Mouse (Mus musculus) lung, postnatal 0 days (tissue): ENCODE data around the gene Gadd45gip1.

Source experiments
- CTCF ChIP-seq: IDR thresholded peaks from 2 replicates; pipeline ENCODE4 v1.5.1; 2016; ENCODE audit warnings: antibody characterized with exemption, mild to moderate bottlenecking
- EP300 ChIP-seq: IDR thresholded peaks from 2 replicates; pipeline ENCODE4 v1.6.1; 2016; ENCODE audit warnings: antibody characterized with exemption, mild to moderate bottlenecking, control low read depth

DNA sequence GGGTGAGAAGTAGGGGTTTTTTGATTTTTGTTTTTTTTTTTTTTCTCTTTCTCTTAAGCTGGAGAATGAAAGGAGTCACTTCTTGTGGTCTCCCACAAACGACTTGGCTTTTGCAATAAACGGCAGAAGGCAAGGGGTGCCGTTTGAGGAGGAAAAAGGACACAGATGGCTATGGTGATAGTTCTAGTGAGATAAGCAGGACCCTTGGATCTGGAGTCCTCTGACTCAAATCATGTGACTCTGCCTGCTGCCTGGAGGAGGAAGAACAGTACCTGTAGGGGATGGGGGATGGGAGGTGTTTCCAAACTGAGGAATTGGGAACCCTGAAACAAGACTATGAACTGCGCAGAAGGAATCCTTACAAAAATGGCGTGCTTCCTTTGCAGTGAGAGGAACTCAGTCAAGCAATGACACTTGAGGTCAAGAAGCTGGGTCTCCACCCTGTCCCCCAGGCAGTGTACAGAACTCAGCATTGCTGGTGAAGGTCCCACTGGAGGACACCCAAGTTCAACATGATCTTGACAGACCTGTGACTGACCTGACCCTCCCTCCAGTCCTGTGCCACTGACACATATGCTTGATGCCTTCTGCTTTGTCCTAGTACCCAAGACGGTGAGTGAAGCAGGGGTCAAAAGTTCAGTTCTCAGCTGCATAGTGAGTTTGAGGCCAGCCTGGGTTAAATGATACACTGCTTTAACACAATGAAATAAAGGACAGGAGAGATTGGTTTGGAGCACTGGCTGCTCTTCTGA lies 16.5 kb downstream of the Gadd45gip1 start:
- no peak for TF ChIP-seq CTCF
- TF ChIP-seq EP300: no peak
